Mouse (Mus musculus) ES-E14 (cell line): ENCODE results near the gene Swap70. TPM values are rescaled to one million over a fixed set of nuclear protein-coding genes. Genes with fewer than 3 reads are reported as not detected.

ENCODE experiments used
- DNase-seq: peaks from one replicate; pipeline ENCODE4 v3.0.0-alpha.2; 2013; ENCODE audit warnings: low read depth, low spot score
- H3K27ac ChIP-seq: 2 replicates; pipeline ENCODE4 v1.5.1; 2012; ENCODE audit warnings: low read depth, mild to moderate bottlenecking, low read length, moderate library complexity, mixed read lengths; ENCODE audit not compliant: poor library complexity, insufficient read depth, severe bottlenecking
- H3K36me3 ChIP-seq: 2 replicates; pipeline ENCODE4 v1.6.1; 2012; ENCODE audit warnings: mild to moderate bottlenecking, low read length, moderate library complexity, mixed read lengths; ENCODE audit not compliant: control insufficient read depth, poor library complexity, insufficient read depth, severe bottlenecking
- H3K4me1 ChIP-seq, 2 experiments: fragments of 150-350 bp in 1 of 2; sonication (generic) in 1 of 2; 2 replicates each; pipeline ENCODE4 v1.6.1; 2012; ENCODE audit warnings: low read length in 2 of 2, mild to moderate bottlenecking in 1 of 2, mixed read lengths in 1 of 2; ENCODE audit not compliant: control insufficient read depth in 2 of 2, insufficient read depth in 2 of 2, poor library complexity in 1 of 2
- H3K4me3 ChIP-seq, 2 experiments: fragments of 150-350 bp in 1 of 2; sonication (generic) in 1 of 2; 2 replicates each; pipeline ENCODE4 v1.5.1; 2012; ENCODE audit warnings: low read length in 2 of 2, low read depth in 1 of 2, mild to moderate bottlenecking in 1 of 2, mixed read lengths in 1 of 2; ENCODE audit not compliant: insufficient read depth in 1 of 2, poor library complexity in 1 of 2, severe bottlenecking in 1 of 2
- H3K9ac ChIP-seq: 2 replicates; pipeline ENCODE4 v1.6.1; 2012; ENCODE audit warnings: low read depth, mild to moderate bottlenecking, low read length, mixed read lengths; ENCODE audit not compliant: poor library complexity, insufficient read depth, severe bottlenecking
- H3K9me3 ChIP-seq: fragments of 150-350 bp; sonication (generic); 2 replicates; pipeline ENCODE4 v1.6.1; 2012; ENCODE audit warnings: low read depth, mild to moderate bottlenecking, low read length; ENCODE audit not compliant: control insufficient read depth, insufficient read depth
- CHD2 ChIP-seq: IDR thresholded peaks from 2 replicates; pipeline ENCODE4 v1.6.1; 2014; ENCODE audit warnings: mild to moderate bottlenecking, low read depth, low read length, inconsistent platforms
- HCFC1 ChIP-seq: IDR thresholded peaks from 2 replicates; pipeline ENCODE4 v1.6.1; 2012; ENCODE audit warnings: low read length, inconsistent platforms, borderline replicate concordance; ENCODE audit not compliant: insufficient read depth
- MAFK ChIP-seq: IDR thresholded peaks from 2 replicates; pipeline ENCODE4 v1.6.1; 2014; ENCODE audit warnings: mild to moderate bottlenecking, low read depth, low read length, inconsistent platforms; ENCODE audit not compliant: insufficient read depth
- ZC3H11A ChIP-seq: IDR thresholded peaks from 2 replicates; pipeline ENCODE4 v1.6.1; 2012; ENCODE audit warnings: low read depth, mild to moderate bottlenecking, inconsistent platforms, low read length, borderline replicate concordance
- ZNF384 ChIP-seq: IDR thresholded peaks from 2 replicates; pipeline ENCODE4 v1.6.1; 2012; ENCODE audit warnings: low read depth, low read length, inconsistent platforms
- in situ Hi-C, 2 experiments: fragments of 600-800 bp; cut with MboI; formaldehyde crosslinking; loops; one replicate each; pipeline ENCODE4 v1.15.1; 2025; ENCODE audit warnings: low sequenced_read_pairs in 2 of 2, inconsistent platforms in 1 of 2; ENCODE audit not compliant: unreplicated experiment in 2 of 2
- total RNA-seq: library from RNA; depleted of rRNA; stranded (reverse); fragments of 300-350 nt; gene quantifications from 2 replicates; pipeline ENCODE4 v1.2.3, GENCODE M21; 2012; rRNA removed

The Swap70 gene
- total RNA-seq, 1 experiment = 28.7 TPM

DNA sequence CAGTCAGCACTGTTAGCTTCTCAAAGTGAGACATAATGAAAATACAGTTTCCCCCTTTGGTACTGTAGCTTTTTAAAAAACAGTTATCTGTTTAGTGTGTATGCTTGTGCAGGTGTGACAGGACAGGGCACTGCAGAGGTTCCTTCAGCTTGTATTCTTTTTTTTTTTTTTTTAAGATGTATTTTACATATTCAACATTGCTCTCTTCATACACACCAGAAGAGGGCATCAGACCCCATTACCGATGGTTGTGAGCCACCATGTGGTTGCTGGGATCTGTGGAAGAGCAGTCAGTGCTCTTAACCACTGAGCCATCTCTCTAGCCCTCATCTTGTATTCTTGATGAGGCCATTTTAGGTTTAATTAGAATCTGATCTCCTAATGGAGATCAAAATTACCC, 103.3 kb downstream of the Swap70 start:
- no peaks in the 10 kb centered on the region for H3K9me3 ChIP-seq
- DNase-seq = no peak
- no peaks in the 10 kb centered on the region for H3K4me1 ChIP-seq
- in situ Hi-C loops = no loop called here
- H3K27ac ChIP-seq = no peak overlapping the region
- peaks cover 10% of the 10 kb centered on the region; the same call in 1 of the 2 replicates for H3K36me3 ChIP-seq
- no peak overlapping the region for H3K9ac ChIP-seq
- TF ChIP-seq ZNF384 (0 out of 2 replicates have a peak, but pooled peaks have one; percentile 61), HCFC1 (no peak)
- no peak overlapping the region for H3K4me3 ChIP-seq

- no peak for TF ChIP-seq ZC3H11A
- TF ChIP-seq HCFC1 = no peak
- TF ChIP-seq CHD2 = no peak
- TF ChIP-seq ZNF384 = no peak
- TF ChIP-seq MAFK = no peak
- H3K27ac ChIP-seq = no peak overlapping the region
- H3K4me1 ChIP-seq = no peaks in the 10 kb centered on the region
- H3K36me3 ChIP-seq = peaks cover 7% of the 10 kb centered on the region; the same call in 1 of the 2 replicates
- no peak overlapping the region for H3K4me3 ChIP-seq
- H3K9me3 ChIP-seq = no peaks in the 10 kb centered on the region
- no peak overlapping the region for H3K9ac ChIP-seq
- no peak for DNase-seq
- in situ Hi-C loops = no loop called here
These were observed 104.0 kb downstream of the Swap70 start for GRCm38 (mm10) chr7:110325381-110326110.

Other genes with a start within 250 kb of the Swap70 start
- 154 and 161 TPM in 2 replicates for gene Tmem41b, start 234.8 kb upstream of the Swap70 start, total RNA-seq
- gene Ipo7, start 203.4 kb upstream of the Swap70 start, total RNA-seq = 145 and 161 TPM in 2 replicates
- gene Zfp143, start 160.5 kb upstream of the Swap70 start, total RNA-seq = 23.1 and 24.0 TPM in 2 replicates
- gene Wee1, start 99.7 kb upstream of the Swap70 start, total RNA-seq = 16.5 and 16.7 TPM in 2 replicates